Mouse (Mus musculus) stomach, postnatal 0 days (tissue): ENCODE results near the gene Epb42.

Experiments
- CTCF ChIP-seq: IDR thresholded peaks from 2 replicates; pipeline ENCODE4 v1.5.1; 2016; ENCODE audit warnings: antibody characterized with exemption, low read depth, mild to moderate bottlenecking, moderate library complexity
- EP300 ChIP-seq: optimal IDR thresholded peaks from 2 replicates; pipeline ENCODE3; 2016; ENCODE audit warnings: antibody characterized with exemption

GRCm38 (mm10) chr2:121082626-121083025 is 45.8 kb upstream of the Epb42 start:
- TF ChIP-seq CTCF (no peak), EP300 (no peak)
